Mouse (Mus musculus): ENCODE measurements around the gene Mthfd1.

DNA sequence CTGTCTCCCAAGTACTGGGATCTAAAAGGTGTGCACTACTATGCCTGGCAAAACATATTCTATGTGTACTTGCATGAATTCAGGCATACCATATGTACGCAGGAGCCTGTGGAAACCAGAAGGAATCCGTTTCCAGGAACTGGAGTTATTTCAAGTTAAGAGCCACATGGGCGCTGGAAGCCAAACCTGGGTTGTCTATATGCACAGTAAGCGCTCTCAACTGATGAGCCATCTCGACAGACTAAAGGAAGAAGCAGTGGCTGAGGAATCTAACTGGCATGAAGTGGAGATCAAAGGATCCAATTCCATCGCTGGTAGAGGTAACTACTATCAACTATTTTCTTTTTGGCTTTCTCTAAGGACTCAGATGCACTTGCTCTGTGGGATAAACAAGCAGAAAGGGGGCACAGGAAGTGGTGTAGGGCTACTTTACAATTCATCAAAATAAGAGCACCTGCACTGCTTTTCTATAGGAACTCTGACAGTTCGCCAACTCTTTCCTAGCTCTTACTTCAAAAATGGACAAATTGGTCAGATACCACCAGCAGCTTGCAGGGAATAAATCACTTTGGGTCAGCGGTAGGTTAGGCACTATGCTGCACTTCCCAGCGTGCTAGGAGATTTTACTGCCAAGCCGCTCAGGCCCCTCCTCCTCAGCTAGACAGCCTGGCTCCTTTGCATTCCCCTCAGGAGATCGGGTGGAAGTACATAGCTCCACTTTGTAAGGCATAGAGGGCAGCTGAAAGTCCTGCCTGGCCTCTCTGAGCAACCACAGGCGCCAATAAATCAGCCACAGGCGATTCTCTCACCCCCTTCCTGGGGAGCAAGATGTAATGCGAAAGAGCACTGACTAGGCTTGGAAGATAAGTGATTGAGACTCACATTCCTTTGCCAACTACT is 112.2 kb downstream of the Mthfd1 start:
- TF ChIP-seq POLR2A (IDR thresholded peaks at IDR 0.05; ENCODE audit: low read depth, low read length) = peak; percentile 60
- TF ChIP-seq CTCF (conservative IDR thresholded peaks at IDR 0.05 in 1 of 2, IDR thresholded peaks at IDR 0.05 in 1 of 2; ENCODE audit: low read depth in 2 of 2, low read length in 2 of 2) = no peak
- TF ChIP-seq E2F4 (IDR thresholded peaks at IDR 0.05; ENCODE audit: insufficient replicate concordance, low read depth, low read length) = no peak

Data from CH12.LX (cell line).